8 mouse cellular contexts compared by ENCODE assay signal in the genomic region with DNA sequence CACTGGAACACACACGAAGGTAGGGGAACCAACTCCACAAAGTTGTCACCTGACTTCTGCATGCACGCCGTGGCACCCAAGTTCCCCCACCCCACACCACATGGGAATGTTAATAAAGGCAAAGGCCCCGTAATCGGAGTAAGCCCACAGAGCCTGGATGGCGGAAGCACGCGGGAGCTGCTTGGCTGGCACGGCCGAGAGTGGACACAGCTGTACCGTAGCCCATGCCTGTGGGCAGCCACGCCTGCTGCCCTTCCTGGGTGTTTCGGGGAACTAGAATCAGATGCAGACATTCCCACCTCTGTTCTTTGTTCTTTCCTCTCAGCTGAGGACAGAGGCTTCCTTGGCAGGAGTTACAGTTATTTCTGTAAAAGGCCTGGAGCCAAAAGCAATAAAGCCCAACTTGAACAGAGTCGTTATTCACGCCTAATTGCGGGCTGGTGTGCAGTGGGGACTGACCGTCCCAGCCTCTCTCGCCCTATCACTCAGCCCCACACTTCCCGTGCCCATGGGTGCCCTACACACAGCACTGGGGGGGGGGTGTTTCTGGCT. TPM values are rescaled to one million over a fixed set of nuclear protein-coding genes. Genes with fewer than 3 reads are reported as not detected.
DNase-seq lines count a peak whose midpoint lies in the region; ATAC-seq and TF ChIP-seq lines count a peak whose summit lies in the region.

No protein-coding gene starts in this region.

- peaks cover 6% of the 10 kb centered on the region; the same call in 1 of the 2 replicates for H3K27me3 ChIP-seq in hindbrain, embryonic 10.5 days (ENCODE audit: insufficient read depth, poor library complexity, severe bottlenecking)
- no peaks in the 10 kb centered on the region for H3K27me3 ChIP-seq in hindbrain, embryonic 11.5 days (ENCODE audit: control insufficient read depth, insufficient read depth, low read length)
- no peaks in the 10 kb centered on the region for H3K27me3 ChIP-seq in heart, embryonic 14.5 days (ENCODE audit: control insufficient read depth, insufficient read depth, low read length)
- H3K27me3 ChIP-seq in myocyte (ENCODE audit: control insufficient read depth, insufficient read depth, insufficient read length): no peaks in the 10 kb centered on the region

- no peak for ATAC-seq in hindbrain, embryonic 11.5 days (ENCODE audit: low FRiP score)
- ATAC-seq in heart, embryonic 14.5 days (ENCODE audit: insufficient number of reproducible peaks, insufficient read depth, low FRiP score, low read depth): 0 out of 2 replicates have a peak, but pooled peaks have one; percentile 43

- peak; percentile 14 for DNase-seq in hindbrain, embryonic 10.5 days (ENCODE audit: low spot score)
- DNase-seq in hindbrain, embryonic 11.5 days (ENCODE audit: low spot score): no peak
- peak; percentile 67 for DNase-seq in brain, embryonic 14.5 days (ENCODE audit: low read depth)
- DNase-seq in kidney, postnatal 25 days: peak; percentile 55 to 84
- DNase-seq in thymus, postnatal 25 days: no peak
- DNase-seq in spleen, adult 18-20 months: no peak

- no peak overlapping the region for H3K4me3 ChIP-seq in hindbrain, embryonic 10.5 days
- H3K4me3 ChIP-seq in hindbrain, embryonic 11.5 days (ENCODE audit: low read depth, low read length): no peak overlapping the region
- H3K4me3 ChIP-seq in heart, embryonic 14.5 days (ENCODE audit: control insufficient read depth in 1 of 2, insufficient read depth in 1 of 2, low read depth in 1 of 2, low read length in 2 of 2): no peak overlapping the region
- H3K4me3 ChIP-seq in myocyte: no peak overlapping the region

- no peak overlapping the region for H3K9ac ChIP-seq in hindbrain, embryonic 11.5 days (ENCODE audit: low read depth, low read length)
- H3K9ac ChIP-seq in heart, embryonic 14.5 days (ENCODE audit: low read length): peak overlapping the region; percentile 26; the same call in 1 of the 2 replicates

- no peak for TF ChIP-seq CTCF in brain, embryonic 14.5 days (IDR thresholded peaks at IDR 0.05; ENCODE audit: borderline replicate concordance, extremely low read depth, insufficient read depth, insufficient read length)

- peaks cover 77% of the 10 kb centered on the region for H3K4me1 ChIP-seq in hindbrain, embryonic 10.5 days (replicated peaks)
- no peaks in the 10 kb centered on the region for H3K4me1 ChIP-seq in hindbrain, embryonic 11.5 days (replicated peaks; ENCODE audit: control insufficient read depth, insufficient read depth, low read length)
- peaks cover 68 to 88% of the 10 kb centered on the region in 2 experiments for H3K4me1 ChIP-seq in heart, embryonic 14.5 days (ENCODE audit: control insufficient read depth in 2 of 2, insufficient read depth in 2 of 2, low read length in 2 of 2)

- H3K4me2 ChIP-seq in hindbrain, embryonic 11.5 days (replicated peaks; ENCODE audit: low read depth, low read length): no peak overlapping the region
- H3K4me2 ChIP-seq in heart, embryonic 14.5 days (ENCODE audit: low read length): no peak overlapping the region
- peak overlapping the region; percentile 55 for H3K4me2 ChIP-seq in myocyte (ENCODE audit: low read depth)

- H3K27ac ChIP-seq in hindbrain, embryonic 10.5 days: peak overlapping the region; percentile 35; the same call in 1 of the 2 replicates
- H3K27ac ChIP-seq in hindbrain, embryonic 11.5 days (ENCODE audit: low read depth, low read length): no peak overlapping the region
- peak overlapping the region; percentile 58 to 71 for H3K27ac ChIP-seq in heart, embryonic 14.5 days (replicated peaks in 1 of 2; ENCODE audit: control insufficient read depth in 1 of 2, insufficient read depth in 1 of 2, low read depth in 2 of 2, low read length in 2 of 2)

- H3K9me3 ChIP-seq in hindbrain, embryonic 10.5 days: no peaks in the 10 kb centered on the region
- no peaks in the 10 kb centered on the region for H3K9me3 ChIP-seq in hindbrain, embryonic 11.5 days (ENCODE audit: control insufficient read depth, low read length)
- no peaks in the 10 kb centered on the region for H3K9me3 ChIP-seq in heart, embryonic 14.5 days (ENCODE audit: control insufficient read depth, low read length)

- H3ac ChIP-seq in myocyte (ENCODE audit: control insufficient read depth, insufficient read length): no peak overlapping the region

- peaks cover 61% of the 10 kb centered on the region for H3K36me3 ChIP-seq in hindbrain, embryonic 10.5 days
- H3K36me3 ChIP-seq in hindbrain, embryonic 11.5 days (ENCODE audit: control insufficient read depth, insufficient read depth, low read length): no peaks in the 10 kb centered on the region
- peaks cover 17% of the 10 kb centered on the region for H3K36me3 ChIP-seq in heart, embryonic 14.5 days (ENCODE audit: control insufficient read depth, insufficient read depth, low read length)
- no peaks in the 10 kb centered on the region for H3K36me3 ChIP-seq in myocyte (ENCODE audit: control insufficient read depth, insufficient read depth)

- no peaks in the 10 kb centered on the region for H3K79me2 ChIP-seq in myocyte (ENCODE audit: control insufficient read depth, insufficient read depth)

- no peak for TF ChIP-seq POLR2A in brain, embryonic 14.5 days (IDR thresholded peaks at IDR 0.05; ENCODE audit: borderline replicate concordance, extremely low read depth, insufficient read depth, insufficient read length, poor library complexity, severe bottlenecking)
- TF ChIP-seq POLR2A in myocyte (IDR thresholded peaks at IDR 0.05; ENCODE audit: insufficient read length, low read depth): no peak

- whole genome bisulfite sequencing in hindbrain, embryonic 10.5 days: 75% methylated on average over 19 of the region's 19 CpGs
- WGBS in hindbrain, embryonic 11.5 days: 79% methylated on average over 19 of the region's 19 CpGs
- WGBS in heart, embryonic 14.5 days: 50% methylated on average over 19 of the region's 19 CpGs

TF ChIP-seq in myocyte, 11 proteins besides CTCF, POLR2A, EP300 and RAD21:
- no peak for TF ChIP-seq REST (IDR thresholded peaks at IDR 0.05; ENCODE audit: insufficient read depth, insufficient read length)
- TF ChIP-seq E2F4 (IDR thresholded peaks at IDR 0.05; ENCODE audit: insufficient read depth): no peak
- TF ChIP-seq MYOD1 (IDR thresholded peaks at IDR 0.05; ENCODE audit: control insufficient read depth in 1 of 3, insufficient read length in 2 of 3, low read depth in 2 of 3): peak in 2 of 3 experiments; percentile 88 to 95
- TF ChIP-seq MAX (IDR thresholded peaks at IDR 0.05; ENCODE audit: low read depth): no peak
- TF ChIP-seq TCF3 (IDR thresholded peaks at IDR 0.05; ENCODE audit: insufficient read length, low read depth): peak; percentile 92
- TF ChIP-seq CEBPB (IDR thresholded peaks at IDR 0.05; ENCODE audit: insufficient read depth, poor library complexity, severe bottlenecking): no peak
- no peak for TF ChIP-seq POLR2AphosphoS2 (IDR thresholded peaks at IDR 0.05; ENCODE audit: insufficient read length, low read depth)
- no peak for TF ChIP-seq USF1 (IDR thresholded peaks at IDR 0.05; ENCODE audit: low read depth)
- peak; percentile 55 to 97 (median 95) for TF ChIP-seq MYOG (IDR thresholded peaks at IDR 0.05; ENCODE audit: control insufficient read depth in 1 of 3, insufficient read depth in 1 of 3, insufficient read length in 2 of 3, low read depth in 2 of 3)
- TF ChIP-seq SRF (IDR thresholded peaks at IDR 0.05; ENCODE audit: control insufficient read depth, insufficient read length, low read depth): no peak
- peak; percentile 27 for TF ChIP-seq TCF12 (IDR thresholded peaks at IDR 0.05; ENCODE audit: insufficient read depth, poor library complexity, severe bottlenecking)
TF ChIP-seq in myocyte: peak in this region for 4.

RNA-seq across cellular contexts. Expression of gene Sulf2, which starts 12.8 kb away (rescaled TPM):
- 83.8 and 87.8 TPM in 2 replicates for polyA plus RNA-seq in hindbrain, embryonic 10.5 days (2016; fragmentation: Nextera tagmentation; extraction: Ambion mirVana)
- 104 and 115 TPM in 2 replicates for polyA plus RNA-seq in hindbrain, embryonic 11.5 days (2014; fragmentation: Nextera tagmentation; extraction: Ambion mirVana)
- polyA plus RNA-seq in brain, embryonic 14.5 days (2012; rRNA removed): 99.2 and 170 TPM in 2 replicates
- 106 and 115 TPM in 2 replicates for polyA plus RNA-seq in heart, embryonic 14.5 days (2014; fragmentation: Nextera tagmentation; extraction: Ambion mirVana)
- polyA plus RNA-seq in myocyte (2012; fragmentation: generic; extraction: Trizol): 36.7 TPM

Comparison
In these comparisons a context has a peak if more than half of its experiments do, and no peak if none do; other contexts are left out.
1. DNase-seq: peak in hindbrain, embryonic 10.5 days (single experiment), brain, embryonic 14.5 days (single experiment) and kidney, postnatal 25 days (2 of 2); none in hindbrain, embryonic 11.5 days (single experiment), thymus, postnatal 25 days (single experiment) and spleen, adult 18-20 months (0 of 2).